Mouse (Mus musculus): ENCODE measurements around the gene Evx2.
A peak's percentile ranks its signal among the peaks of the same experiment; 100 is the strongest.

The Evx2 gene

GRCm38 (mm10) chr2:74695383-74695782 lies 36.0 kb upstream of the Evx2 start:
- no peak for DNase-seq

DNA sequence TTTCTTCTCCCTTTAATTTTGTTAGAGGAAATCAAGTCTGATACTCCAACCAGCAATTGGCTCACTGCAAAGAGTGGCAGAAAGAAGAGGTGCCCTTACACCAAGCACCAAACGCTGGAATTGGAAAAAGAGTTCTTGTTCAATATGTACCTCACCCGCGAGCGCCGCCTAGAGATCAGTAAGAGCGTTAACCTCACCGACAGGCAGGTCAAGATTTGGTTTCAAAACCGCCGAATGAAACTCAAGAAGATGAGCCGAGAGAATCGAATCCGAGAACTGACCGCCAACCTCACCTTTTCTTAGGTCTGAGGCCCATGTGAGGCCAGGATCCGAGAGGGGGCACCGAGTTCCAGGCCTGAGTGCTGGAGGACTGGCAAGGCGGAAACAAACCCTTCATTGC lies 34.7 kb upstream of the Evx2 start:
- DNase-seq = peak; percentile 62

- no peak for DNase-seq
Observed at GRCm38 (mm10) chr2:74693432-74693827, 34.1 kb upstream of the Evx2 start.

GRCm38 (mm10) chr2:74692808-74693431 lies 33.6 kb upstream of the Evx2 start:
- DNase-seq = no peak

DNA sequence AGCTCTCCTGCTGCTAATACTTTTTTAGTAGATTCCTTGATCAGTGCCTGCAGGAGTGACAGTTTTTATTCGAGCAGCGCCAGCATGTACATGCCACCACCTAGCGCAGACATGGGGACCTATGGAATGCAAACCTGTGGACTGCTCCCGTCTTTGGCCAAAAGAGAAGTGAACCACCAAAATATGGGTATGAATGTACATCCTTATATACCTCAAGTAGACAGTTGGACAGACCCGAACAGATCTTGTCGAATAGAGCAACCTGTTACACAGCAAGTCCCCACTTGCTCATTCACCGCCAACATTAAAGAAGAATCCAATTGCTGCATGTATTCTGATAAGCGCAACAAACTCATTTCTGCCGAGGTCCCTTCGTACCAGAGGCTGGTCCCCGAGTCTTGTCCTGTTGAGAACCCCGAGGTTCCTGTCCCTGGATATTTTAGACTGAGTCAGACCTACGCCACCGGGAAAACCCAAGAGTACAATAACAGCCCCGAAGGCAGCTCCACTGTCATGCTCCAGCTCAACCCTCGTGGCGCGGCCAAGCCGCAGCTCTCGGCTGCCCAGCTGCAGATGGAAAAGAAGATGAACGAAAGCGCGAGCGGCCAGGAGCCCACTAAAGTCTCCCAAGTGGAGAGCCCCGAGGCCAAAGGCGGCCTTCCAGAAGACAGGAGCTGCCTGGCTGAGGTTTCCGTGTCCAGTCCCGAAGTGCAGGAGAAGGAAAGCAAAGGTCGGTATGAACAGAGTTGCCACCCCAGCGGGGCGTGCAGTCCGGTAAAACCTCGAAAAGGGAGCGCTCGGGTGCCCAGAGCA lies 32.8 kb upstream of the Evx2 start:
- DNase-seq = no peak

DNA sequence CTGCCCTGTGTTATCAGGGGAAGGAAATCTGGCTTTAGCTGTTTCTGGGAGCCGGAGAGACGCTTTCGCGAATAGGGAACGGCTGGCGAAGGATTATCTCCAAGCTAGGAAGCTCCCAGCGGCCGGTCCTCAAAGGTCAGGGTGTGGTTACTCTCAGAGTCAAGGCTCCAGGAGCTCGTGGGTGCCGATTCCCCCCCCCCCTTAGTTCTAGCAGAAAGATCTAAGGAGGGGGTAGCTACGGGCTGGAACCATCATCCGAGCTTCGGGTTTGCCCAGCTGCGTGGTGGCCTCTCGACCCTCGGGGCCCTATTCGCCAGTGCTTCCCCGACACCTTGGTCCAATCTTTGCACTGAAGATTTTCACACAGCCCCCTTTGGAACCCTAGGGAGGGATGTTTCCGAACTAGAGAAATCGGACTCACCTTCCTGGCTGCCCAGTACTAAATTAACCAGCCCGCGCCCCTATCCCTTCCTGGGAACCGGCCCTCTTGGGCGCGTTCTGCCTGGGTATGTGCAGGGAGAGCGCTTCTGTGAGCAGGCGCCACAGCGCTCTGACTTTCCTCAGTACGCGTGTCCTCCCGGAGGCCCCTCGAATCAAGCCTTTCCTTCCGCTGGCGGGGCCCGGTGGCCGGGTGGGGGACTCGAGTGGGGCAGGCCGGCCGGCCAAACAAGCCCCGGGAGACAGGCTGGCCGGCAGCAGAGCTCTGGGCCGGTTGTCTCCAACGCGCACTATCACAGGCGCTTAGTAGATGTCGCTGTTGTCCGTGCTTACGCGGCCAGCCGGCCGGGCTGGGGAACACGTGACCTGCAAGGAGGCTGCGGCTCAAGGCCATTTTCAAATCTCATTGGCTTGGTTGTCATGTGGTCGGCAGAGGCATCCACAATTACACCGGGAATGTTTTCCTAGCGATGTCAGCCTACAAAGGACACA lies 31.9 kb upstream of the Evx2 start, which contains the start of gene Hoxd10:
TSS of gene Hoxd10 (plus strand) at position 903 of the 930 bp plus-strand sequence.
- peak; percentile 79 for DNase-seq

DNA sequence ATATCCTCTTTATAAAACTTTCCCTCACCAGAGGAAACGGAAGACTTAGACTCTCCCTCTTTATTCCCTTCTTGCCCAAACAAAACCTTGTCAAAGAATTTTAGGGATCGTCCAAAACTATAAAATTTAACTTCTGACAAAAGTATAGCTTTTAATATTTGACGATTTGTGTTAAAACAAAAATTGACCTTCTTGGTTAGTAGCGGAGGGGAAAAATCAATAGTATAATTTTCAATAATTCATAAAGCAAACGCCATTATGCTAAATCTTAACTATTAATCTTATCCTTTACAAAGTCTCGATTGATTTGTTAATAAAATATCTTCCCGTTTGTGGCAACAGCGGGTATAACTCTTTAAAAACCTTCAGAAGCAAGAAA lies 31.0 kb upstream of the Evx2 start:
- no peak for DNase-seq

DNA sequence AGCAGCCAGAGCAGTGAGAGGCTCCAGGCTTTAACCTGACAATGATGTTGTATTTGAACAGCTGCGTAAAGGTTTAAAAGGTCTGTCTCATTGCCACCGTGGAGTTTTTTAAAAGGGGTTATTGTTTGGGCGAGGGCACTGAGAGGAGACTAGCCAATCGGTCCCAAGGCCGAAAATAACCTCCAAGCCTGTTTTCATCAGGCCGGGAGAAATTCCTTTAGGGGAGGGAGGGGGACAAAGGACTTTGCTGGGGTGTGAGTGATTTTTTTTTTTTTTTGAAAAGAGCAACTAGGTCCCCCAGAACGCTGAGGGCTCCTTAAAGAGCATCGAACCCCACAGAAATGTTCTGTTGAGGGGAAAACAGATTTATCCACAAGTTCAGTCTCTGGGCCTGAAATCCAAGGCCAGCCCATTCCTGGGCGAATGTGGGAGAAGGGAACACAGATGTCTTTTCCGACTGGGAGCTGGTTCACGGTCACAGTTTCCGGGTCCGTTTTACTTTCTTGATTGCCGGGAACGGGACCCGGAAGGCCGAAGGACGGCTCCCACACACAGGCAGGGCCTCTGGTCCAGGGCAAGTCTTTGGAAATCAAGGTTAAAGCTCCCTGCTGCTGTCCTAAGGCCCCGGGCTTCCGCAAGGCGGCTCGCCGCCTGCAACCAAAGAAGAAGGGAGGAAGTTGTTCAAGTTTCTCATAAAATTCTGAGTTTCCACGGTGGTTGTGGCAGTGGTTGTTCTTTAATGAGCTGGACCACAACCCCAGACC lies 30.4 kb upstream of the Evx2 start:
- no peak for DNase-seq

DNA sequence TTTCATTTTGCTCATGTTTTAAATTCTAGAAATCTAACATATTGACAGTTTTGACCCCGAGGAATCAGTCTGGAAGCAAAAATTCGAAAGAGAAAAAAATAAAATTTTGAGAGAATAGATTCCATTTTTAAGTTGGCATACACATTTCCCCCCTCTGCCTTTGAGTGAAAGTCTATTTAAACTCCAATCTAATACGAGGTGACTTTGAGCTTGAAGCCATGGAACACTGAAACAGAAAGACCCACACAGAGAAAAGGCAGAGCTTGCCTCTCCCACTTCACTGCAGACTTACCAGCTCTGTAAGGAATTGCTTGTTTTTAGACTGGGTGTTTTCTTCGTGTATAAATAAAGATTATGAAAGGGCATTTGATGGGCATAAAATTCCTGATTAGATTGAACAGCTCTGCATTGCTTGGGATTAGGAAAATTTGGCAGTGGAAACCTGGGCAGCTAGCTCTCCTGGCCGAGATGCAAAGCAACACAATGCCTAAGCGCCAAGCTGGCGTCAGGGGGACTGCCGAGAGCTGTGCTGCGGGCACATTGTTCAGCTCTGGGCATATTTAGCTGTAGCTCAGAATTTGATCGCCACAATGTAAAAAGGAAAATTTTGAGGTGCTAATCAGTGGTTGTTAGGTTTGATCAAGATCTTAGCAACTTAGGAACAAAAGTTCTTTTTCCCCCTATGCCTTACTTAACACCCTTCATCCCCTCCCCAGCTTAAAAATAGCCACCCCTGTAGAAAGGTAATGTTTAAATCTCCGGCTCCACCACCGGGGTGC lies 29.6 kb upstream of the Evx2 start:
- no peak for DNase-seq

DNA sequence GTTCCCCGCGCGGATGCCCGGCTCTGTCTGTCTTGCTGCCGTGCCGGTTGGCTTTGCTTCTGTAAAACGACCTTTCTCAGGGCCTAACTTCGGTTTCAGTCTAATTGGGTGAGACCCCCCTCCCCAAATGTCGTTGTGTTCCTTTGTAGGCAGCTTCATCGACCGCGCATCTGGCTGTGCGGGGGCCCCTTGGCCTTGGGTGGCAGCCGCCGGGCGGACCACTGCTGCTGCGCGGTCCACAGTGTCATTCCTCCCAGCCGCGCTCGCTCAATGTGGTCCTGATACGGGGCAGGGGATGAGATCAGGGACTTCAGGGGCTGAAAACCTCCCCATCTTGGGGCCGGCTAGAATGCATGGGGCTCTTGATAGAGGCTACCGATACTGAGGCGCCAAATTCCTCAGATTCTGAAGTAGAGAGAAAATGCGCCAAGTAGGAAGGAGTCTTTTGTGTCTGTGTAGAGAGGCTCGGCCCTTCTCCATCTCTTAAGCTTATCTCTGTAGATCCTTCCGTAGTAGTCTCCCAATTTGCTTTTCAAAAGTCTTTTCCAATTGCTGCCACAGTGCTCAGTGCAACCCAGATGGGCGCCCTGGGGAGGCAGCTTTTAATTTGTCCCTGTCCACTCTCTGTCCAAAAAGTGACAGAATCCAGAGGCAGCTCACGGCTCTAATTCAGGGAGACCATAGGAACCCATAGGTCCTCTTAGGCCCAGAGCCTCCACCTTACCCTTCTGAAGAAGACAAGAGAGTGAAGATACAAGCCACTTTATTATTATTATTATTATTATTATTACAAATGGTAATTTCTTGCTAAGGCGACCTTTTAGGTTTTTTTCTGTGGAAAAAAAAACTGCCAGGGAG lies 28.6 kb upstream of the Evx2 start:
- DNase-seq = no peak

DNA sequence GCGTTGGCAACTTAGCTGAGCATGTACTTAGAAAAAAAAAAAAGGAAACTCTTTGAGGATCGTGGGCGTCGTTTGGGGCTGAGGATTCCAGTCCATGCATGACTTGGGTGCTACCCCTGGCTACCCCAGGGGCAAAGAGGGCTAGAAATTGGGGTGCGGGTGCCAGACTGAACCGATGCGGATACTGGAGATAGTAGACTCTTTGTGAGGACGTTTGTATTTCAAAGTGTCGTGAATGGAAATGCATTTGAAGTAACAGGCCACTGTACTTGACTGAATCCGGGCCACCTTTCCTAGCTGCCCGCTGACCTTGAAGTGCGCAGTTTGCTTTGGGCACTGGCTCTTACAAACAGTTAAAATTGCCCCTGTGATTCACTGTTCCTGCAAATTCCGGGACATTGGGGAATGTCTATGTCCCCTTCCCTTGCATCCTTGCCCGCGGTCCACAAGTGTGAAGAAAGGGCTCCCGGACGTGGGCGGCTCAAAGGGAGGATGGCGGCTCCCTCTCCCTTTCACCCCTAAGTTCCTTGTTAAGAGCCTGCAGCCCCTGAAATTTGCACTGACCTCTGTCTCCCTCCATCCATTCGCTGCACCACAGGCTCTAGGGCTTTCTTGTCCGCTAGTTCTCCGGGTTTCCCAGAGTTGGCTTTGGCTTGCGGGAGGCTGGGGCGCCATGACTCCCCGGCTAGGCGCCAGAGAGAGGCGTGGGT lies 27.8 kb upstream of the Evx2 start:
- no peak for DNase-seq

DNA sequence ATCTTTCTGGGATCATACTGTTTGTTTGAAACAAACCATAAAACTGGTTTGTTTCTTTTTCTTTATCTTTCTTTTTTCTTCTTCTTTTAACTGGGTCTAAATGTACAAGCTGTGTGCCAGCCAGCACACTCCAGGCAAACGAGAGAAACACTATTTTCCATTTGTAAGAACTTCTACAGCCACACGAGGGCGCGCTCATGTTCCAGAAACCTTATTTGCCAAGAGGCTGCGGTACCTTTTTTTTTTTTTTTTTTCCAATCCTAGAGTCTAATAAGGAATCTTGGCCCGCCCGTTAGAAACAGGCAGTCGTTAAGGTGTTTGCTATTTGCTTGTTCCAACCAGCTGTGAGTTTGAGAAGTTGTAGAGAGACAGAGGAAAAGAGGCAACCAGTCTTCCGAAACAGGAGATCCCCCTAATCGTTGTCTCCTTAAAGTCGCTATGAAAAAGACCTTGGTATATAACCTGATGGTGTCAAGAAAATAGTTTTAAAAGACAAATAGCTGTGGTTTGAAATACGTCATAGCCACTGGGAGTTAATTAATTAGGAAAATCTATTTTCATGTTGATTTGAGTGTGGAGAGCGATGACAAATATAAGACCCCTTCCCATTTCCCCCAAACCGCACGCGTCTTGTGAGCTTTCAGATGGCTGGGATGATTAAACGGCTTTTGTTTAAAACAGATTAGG lies 27.1 kb upstream of the Evx2 start:
- DNase-seq = peak; percentile 83

- DNase-seq = no peak
Observed at GRCm38 (mm10) chr2:74685059-74685603, 25.8 kb upstream of the Evx2 start.

DNA sequence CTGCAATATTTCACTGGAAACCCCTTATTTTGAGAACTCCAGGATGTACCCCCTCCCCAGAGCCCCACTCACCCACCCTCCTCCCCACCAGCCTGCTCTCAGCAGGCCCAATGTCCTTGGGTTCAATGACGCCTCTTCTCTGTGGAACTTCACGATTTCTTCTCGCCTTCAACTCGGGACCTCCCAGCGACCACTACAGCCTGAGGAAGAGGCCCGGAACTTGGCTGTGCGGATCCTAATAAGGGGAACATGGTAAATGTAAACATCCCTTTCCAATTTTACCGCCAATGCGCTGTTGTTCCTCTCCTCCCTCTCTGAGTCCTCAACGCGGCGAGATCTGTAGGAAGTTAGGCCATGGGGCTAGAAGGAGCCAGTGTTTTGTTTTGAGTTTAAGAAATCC lies 24.7 kb upstream of the Evx2 start:
- DNase-seq = no peak

GRCm38 (mm10) chr2:74683471-74683951 lies 24.2 kb upstream of the Evx2 start:
- no peak for DNase-seq

GRCm38 (mm10) chr2:74682796-74683195 lies 23.4 kb upstream of the Evx2 start:
- no peak for DNase-seq

DNA sequence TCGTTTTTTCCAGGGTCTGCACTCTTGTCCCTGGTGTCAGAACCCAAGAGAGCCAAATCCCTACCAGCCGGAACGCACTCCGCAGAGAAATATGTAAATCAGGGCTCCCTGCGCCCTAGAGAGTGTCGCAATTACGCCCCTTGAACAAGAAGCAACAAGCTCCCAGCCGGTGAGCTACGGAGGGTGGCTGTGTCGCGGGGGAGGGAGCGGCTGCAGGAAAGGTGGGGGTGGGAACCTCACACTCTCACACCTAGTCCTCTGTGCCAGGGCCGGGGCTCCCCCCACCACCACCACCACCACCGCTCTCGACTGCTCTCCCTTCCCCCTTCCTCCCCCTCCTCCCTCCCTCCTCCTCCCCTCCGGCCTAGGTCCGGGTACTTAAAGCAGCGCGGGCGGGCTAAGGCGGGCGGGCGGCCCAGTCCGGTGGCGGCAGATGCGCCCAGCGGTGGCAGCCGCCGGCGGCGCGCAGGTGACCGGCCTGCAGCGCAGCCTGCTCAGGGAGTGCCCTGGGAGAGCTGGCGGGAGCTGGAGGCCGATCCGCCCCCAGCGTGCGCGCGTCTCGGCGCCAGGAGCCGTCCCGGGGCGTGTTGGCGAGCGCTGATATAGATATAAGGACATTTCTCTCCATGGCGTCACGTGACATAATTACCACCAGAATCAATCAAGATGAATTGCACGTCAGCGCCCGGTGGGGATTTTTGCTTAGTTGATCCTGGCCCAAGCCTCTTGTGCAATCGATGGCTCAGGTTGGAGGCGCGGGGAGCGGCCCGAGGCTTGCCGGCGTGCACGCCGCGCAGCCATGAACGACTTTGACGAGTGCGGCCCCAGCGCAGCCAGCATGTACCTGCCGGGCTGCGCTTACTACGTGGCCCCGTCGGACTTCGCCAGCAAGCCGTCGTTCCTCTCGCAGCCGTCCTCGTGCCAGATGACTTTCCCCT lies 22.5 kb upstream of the Evx2 start:
- DNase-seq = no peak

Data from retina, postnatal 1 day (tissue).